Mouse (Mus musculus): ENCODE results near the gene Tns3. TPM values are rescaled to one million over a fixed set of nuclear protein-coding genes. Genes with fewer than 3 reads are reported as not detected.
"Not testable (repeated sequence)": the region's sequence is repeated elsewhere in the genome, so short reads cannot be mapped to it uniquely, and the experiment has no call there.

The Tns3 gene
- polyA plus RNA-seq, 1 experiment from 2014 or later, result 9.1 TPM

- H3K4me3 ChIP-seq, result no peak overlapping the region
- no peak for DNase-seq (ENCODE audit: low spot score)
- H3K36me3 ChIP-seq, result peaks cover 2% of the 10 kb centered on the region; the same call in 1 of the 2 replicates
- H3K27me3 ChIP-seq (ENCODE audit: low read depth, poor library complexity, severe bottlenecking), result no peaks in the 10 kb centered on the region
- 83% methylated on average over 6 of the region's 6 CpGs for WGBS
- no peaks in the 10 kb centered on the region for H3K9me3 ChIP-seq (replicated peaks)
- H3K4me1 ChIP-seq, result no peaks in the 10 kb centered on the region
- no peak overlapping the region for H3K27ac ChIP-seq (replicated peaks)
These were observed 120.0 kb downstream of the Tns3 start for GRCm38 (mm10) chr11:8544355-8544754.

GRCm38 (mm10) chr11:8541222-8541815 lies 123.0 kb downstream of the Tns3 start:
- H3K36me3 ChIP-seq, result no peaks in the 10 kb centered on the region
- H3K4me1 ChIP-seq, result no peaks in the 10 kb centered on the region
- H3K9me3 ChIP-seq (replicated peaks), result no peaks in the 10 kb centered on the region
- DNase-seq (ENCODE audit: low spot score), result no peak
- H3K27ac ChIP-seq (replicated peaks), result no peak overlapping the region
- no peak overlapping the region for H3K4me3 ChIP-seq
- WGBS, result 90% methylated on average over 9 of the region's 9 CpGs
- H3K27me3 ChIP-seq (ENCODE audit: low read depth, poor library complexity, severe bottlenecking), result no peaks in the 10 kb centered on the region

- Histone ChIP-seq H3K27me3 (ENCODE audit: low read depth, poor library complexity, severe bottlenecking) (no peaks in the 10 kb centered on the region), H3K4me3 (no peak overlapping the region), H3K9me3 (replicated peaks) (no peaks in the 10 kb centered on the region), H3K4me1 (no peaks in the 10 kb centered on the region), H3K27ac (replicated peaks) (no peak overlapping the region), H3K36me3 (no peaks in the 10 kb centered on the region)
- WGBS, result 77% methylated on average over 8 of the region's 8 CpGs
- no peak for DNase-seq (ENCODE audit: low spot score)
These were observed 124.6 kb downstream of the Tns3 start for GRCm38 (mm10) chr11:8539593-8540265.

- Histone ChIP-seq H3K27ac (replicated peaks) (no peak overlapping the region), H3K4me3 (no peak overlapping the region), H3K27me3 (ENCODE audit: low read depth, poor library complexity, severe bottlenecking) (no peaks in the 10 kb centered on the region), H3K4me1 (peaks cover 4% of the 10 kb centered on the region), H3K36me3 (no peaks in the 10 kb centered on the region), H3K9me3 (replicated peaks) (no peaks in the 10 kb centered on the region)
- no peak for DNase-seq (ENCODE audit: low spot score)
- 86% methylated on average over 5 of the region's 5 CpGs for WGBS
These were observed 127.2 kb downstream of the Tns3 start for GRCm38 (mm10) chr11:8537013-8537614.

GRCm38 (mm10) chr11:8534893-8535292 lies 129.4 kb downstream of the Tns3 start:
- H3K9me3 ChIP-seq (replicated peaks), result no peaks in the 10 kb centered on the region
- H3K36me3 ChIP-seq, result no peaks in the 10 kb centered on the region
- H3K4me3 ChIP-seq, result no peak overlapping the region
- 21% methylated on average over 4 of the region's 4 CpGs for WGBS
- peaks cover 8% of the 10 kb centered on the region for H3K4me1 ChIP-seq
- DNase-seq (ENCODE audit: low spot score), result peak; percentile 66
- no peaks in the 10 kb centered on the region for H3K27me3 ChIP-seq (ENCODE audit: low read depth, poor library complexity, severe bottlenecking)
- no peak overlapping the region for H3K27ac ChIP-seq (replicated peaks)

- whole genome bisulfite sequencing, result 92% methylated on average over 3 of the region's 3 CpGs
- H3K27me3 ChIP-seq (ENCODE audit: low read depth, poor library complexity, severe bottlenecking); H3K4me1 ChIP-seq; H3K9me3 ChIP-seq (replicated peaks); H3K4me3 ChIP-seq; H3K27ac ChIP-seq (replicated peaks); DNase-seq (ENCODE audit: low spot score); H3K36me3 ChIP-seq: not testable (repeated sequence)
These were observed 131.6 kb downstream of the Tns3 start for GRCm38 (mm10) chr11:8532771-8533170.

GRCm38 (mm10) chr11:8532112-8532747 lies 132.1 kb downstream of the Tns3 start:
- WGBS, result 87% methylated on average over 10 of the region's 10 CpGs
- Histone ChIP-seq H3K9me3 (replicated peaks) (no peaks in the 10 kb centered on the region), H3K36me3 (no peaks in the 10 kb centered on the region), H3K4me3 (no peak overlapping the region), H3K27ac (replicated peaks) (no peak overlapping the region), H3K27me3 (ENCODE audit: low read depth, poor library complexity, severe bottlenecking) (no peaks in the 10 kb centered on the region), H3K4me1 (peaks cover 8% of the 10 kb centered on the region)
- peak; percentile 21 for DNase-seq (ENCODE audit: low spot score)

GRCm38 (mm10) chr11:8530506-8530905 lies 133.8 kb downstream of the Tns3 start:
- Histone ChIP-seq H3K9me3 (replicated peaks) (no peaks in the 10 kb centered on the region), H3K36me3 (no peaks in the 10 kb centered on the region), H3K27ac (replicated peaks) (no peak overlapping the region), H3K27me3 (ENCODE audit: low read depth, poor library complexity, severe bottlenecking) (no peaks in the 10 kb centered on the region), H3K4me1 (peaks cover 12% of the 10 kb centered on the region), H3K4me3 (no peak overlapping the region)
- WGBS, result 72% methylated on average over 4 of the region's 4 CpGs
- no peak for DNase-seq (ENCODE audit: low spot score)

GRCm38 (mm10) chr11:8530036-8530435 lies 134.3 kb downstream of the Tns3 start:
- H3K27ac ChIP-seq (replicated peaks), result no peak overlapping the region

GRCm38 (mm10) chr11:8525463-8526145 lies 138.7 kb downstream of the Tns3 start:
- Histone ChIP-seq H3K4me3 (no peak overlapping the region), H3K27ac (replicated peaks) (no peak overlapping the region), H3K27me3 (ENCODE audit: low read depth, poor library complexity, severe bottlenecking) (no peaks in the 10 kb centered on the region), H3K9me3 (replicated peaks) (no peaks in the 10 kb centered on the region), H3K36me3 (no peaks in the 10 kb centered on the region), H3K4me1 (peaks cover 4% of the 10 kb centered on the region; the same call in 1 of the 2 replicates)
- no peak for DNase-seq (ENCODE audit: low spot score)
- WGBS, result 83% methylated on average over 9 of the region's 9 CpGs

More at GRCm38 (mm10) chr11:8530036-8530435, 134.3 kb downstream of the Tns3 start:
- Histone ChIP-seq H3K36me3 (no peaks in the 10 kb centered on the region), H3K27me3 (ENCODE audit: low read depth, poor library complexity, severe bottlenecking) (no peaks in the 10 kb centered on the region), H3K4me1 (peaks cover 12% of the 10 kb centered on the region), H3K4me3 (no peak overlapping the region), H3K9me3 (replicated peaks) (no peaks in the 10 kb centered on the region)
- 97% methylated on average over 4 of the region's 4 CpGs for WGBS
- no peak for DNase-seq (ENCODE audit: low spot score)

GRCm38 (mm10) chr11:8523344-8524126 lies 140.8 kb downstream of the Tns3 start:
- peak; percentile 77 for DNase-seq (ENCODE audit: low spot score)
- Histone ChIP-seq H3K4me3 (no peak overlapping the region), H3K36me3 (0 out of 2 replicates have a peak, but pooled peaks cover 3% of the 10 kb centered on the region), H3K4me1 (peaks cover 4% of the 10 kb centered on the region; the same call in 1 of the 2 replicates), H3K9me3 (replicated peaks) (no peaks in the 10 kb centered on the region), H3K27me3 (ENCODE audit: low read depth, poor library complexity, severe bottlenecking) (no peaks in the 10 kb centered on the region), H3K27ac (replicated peaks) (no peak overlapping the region)
- WGBS, result 59% methylated on average over 10 of the region's 10 CpGs
